Mouse (Mus musculus) heart, embryonic 13.5 days (tissue): ENCODE measurements around the gene Serac1. TPM values are rescaled to one million over a fixed set of nuclear protein-coding genes. Genes with fewer than 3 reads are reported as not detected.

Experiments
- ATAC-seq: fragments of 200-750 bp; cut with Nextera tagmentation; 2 replicates; pipeline ENCODE4 v1.8.0; 2017; ENCODE audit warnings: moderate TSS enrichment; ENCODE audit not compliant: insufficient number of reproducible peaks, low FRiP score, low TSS enrichment; ENCODE audit errors: extremely low read depth
- H3K27ac ChIP-seq: fragments of 300-500 bp; sonication (generic); replicated peaks from 2 replicates; pipeline ENCODE4 v1.5.1; 2015; ENCODE audit warnings: moderate library complexity, mild to moderate bottlenecking, inconsistent platforms
- H3K27me3 ChIP-seq: fragments of 300-500 bp; sonication (generic); replicated peaks from 2 replicates; pipeline ENCODE4 v1.6.1; 2015; ENCODE audit warnings: mild to moderate bottlenecking, inconsistent platforms
- H3K36me3 ChIP-seq: fragments of 300-500 bp; sonication (generic); 2 replicates; pipeline ENCODE4 v1.6.1; 2015; ENCODE audit warnings: mild to moderate bottlenecking, inconsistent platforms
- H3K4me1 ChIP-seq: fragments of 300-500 bp; sonication (generic); 2 replicates; pipeline ENCODE4 v1.6.1; 2015; ENCODE audit warnings: inconsistent platforms
- H3K4me2 ChIP-seq: fragments of 300-500 bp; sonication (generic); 2 replicates; pipeline ENCODE4 v1.6.1; 2015; ENCODE audit warnings: inconsistent platforms, mild to moderate bottlenecking, moderate library complexity
- H3K4me3 ChIP-seq: fragments of 300-500 bp; sonication (generic); 2 replicates; pipeline ENCODE4 v1.5.1; 2015; ENCODE audit warnings: moderate library complexity, mild to moderate bottlenecking, inconsistent platforms
- H3K9ac ChIP-seq: fragments of 300-500 bp; sonication (generic); 2 replicates; pipeline ENCODE4 v1.6.1; 2015; ENCODE audit warnings: inconsistent platforms, mild to moderate bottlenecking, moderate library complexity
- H3K9me3 ChIP-seq: fragments of 300-500 bp; sonication (generic); 2 replicates; pipeline ENCODE4 v1.6.1; 2016; ENCODE audit warnings: inconsistent platforms
- WGBS: fragments of 180-500 bp; shearing (Covaris S2); methylation state at CpG from one replicate; pipeline ENCODE4 v1.1.7; 2015; ENCODE audit warnings: mixed read lengths; 5-methylcytosine and 5-hydroxymethylcytosine counted together
- polyA plus RNA-seq: library from polyadenylated mRNA; unstranded; fragments of >200 nt; fragmentation: Nextera tagmentation; extraction: Ambion mirVana; gene quantifications from 2 replicates; pipeline ENCODE4 v1.2.1, GENCODE M21; 2015

Gene Serac1
- polyA plus RNA-seq, 1 experiment from 2014 or later, result 5.6 TPM

DNA sequence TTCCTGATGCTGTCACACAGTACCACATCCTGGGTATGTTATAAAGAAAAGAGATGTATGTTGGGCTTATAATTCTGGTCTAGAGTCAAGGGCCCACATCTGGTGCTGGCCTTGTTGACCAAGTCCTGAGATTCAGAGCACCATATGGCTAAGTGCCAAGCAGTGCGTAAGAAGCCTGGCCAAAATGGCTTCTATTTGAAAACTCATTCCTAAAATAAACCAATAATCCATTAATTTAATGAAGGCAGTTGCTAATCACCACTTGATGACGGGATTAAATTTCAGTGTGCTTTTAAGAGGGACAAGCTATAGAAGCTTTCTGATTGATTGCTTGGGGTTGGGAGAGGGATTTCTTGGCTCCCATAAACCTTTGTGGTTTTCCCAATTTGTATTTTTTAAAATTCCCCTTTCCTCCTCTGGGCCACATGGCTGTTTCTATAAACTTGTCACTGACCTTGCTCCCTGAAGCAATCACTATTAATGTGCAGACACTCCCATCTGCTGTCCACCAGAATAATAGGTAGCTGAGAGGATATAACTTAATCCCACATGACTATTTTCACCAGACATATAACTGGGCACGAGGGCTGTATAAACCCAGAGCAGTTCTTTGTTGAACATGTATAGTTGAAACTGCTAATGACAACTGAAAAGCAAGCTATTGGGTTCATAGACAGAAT is 85.8 kb downstream of the Serac1 start:
- ATAC-seq, result no peak
- Histone ChIP-seq H3K4me2 (no peak overlapping the region), H3K27me3 (no peaks in the 10 kb centered on the region), H3K4me1 (peaks cover 59% of the 10 kb centered on the region), H3K9ac (no peak overlapping the region), H3K27ac (no peak overlapping the region), H3K9me3 (no peaks in the 10 kb centered on the region), H3K4me3 (no peak overlapping the region), H3K36me3 (0 out of 2 replicates have a peak, but pooled peaks cover 5% of the 10 kb centered on the region)
- WGBS, result 79% methylated on average over 3 of the region's 3 CpGs

DNA sequence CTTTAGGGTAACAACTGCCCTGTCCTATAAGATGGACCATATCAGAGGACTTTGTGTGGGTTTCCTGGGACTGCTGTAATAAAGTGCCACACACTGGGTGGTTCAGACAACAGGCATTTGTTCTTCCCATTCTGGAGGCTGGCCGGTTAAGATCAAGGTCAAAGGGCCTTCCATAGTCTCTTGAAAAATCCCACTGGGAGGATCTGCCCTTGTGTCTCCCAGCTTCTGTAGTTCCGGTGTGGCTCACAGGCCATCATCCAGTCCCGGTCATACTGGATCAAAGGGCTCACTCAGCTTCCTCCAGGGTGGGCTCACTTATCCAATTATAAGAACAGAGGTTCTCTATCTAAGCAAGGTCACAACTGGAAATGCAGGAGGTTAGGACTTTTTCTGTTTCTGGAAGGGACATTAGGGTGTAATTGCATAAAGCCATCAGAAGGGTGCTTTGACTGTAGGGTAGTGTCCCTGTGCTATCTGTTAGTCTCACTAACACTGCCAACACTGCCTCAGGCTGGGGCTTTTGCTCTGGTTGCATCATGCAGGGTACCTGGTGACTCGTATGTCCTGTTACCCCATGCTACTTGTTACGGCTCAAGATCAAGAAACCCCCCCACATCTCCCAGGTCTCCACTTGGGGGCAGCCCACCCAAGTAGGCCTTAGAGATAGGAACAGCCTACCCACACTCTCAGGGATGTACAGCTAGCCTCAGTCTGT is 86.5 kb downstream of the Serac1 start:
- no peaks in the 10 kb centered on the region for H3K27me3 ChIP-seq
- no peak overlapping the region for H3K9ac ChIP-seq
- peaks cover 54% of the 10 kb centered on the region for H3K4me1 ChIP-seq
- no peaks in the 10 kb centered on the region for H3K9me3 ChIP-seq
- 78% methylated on average over 5 of the region's 5 CpGs for WGBS
- H3K27ac ChIP-seq, result no peak overlapping the region
- ATAC-seq, result no peak
- H3K4me2 ChIP-seq, result no peak overlapping the region
- 0 out of 2 replicates have a peak, but pooled peaks cover 5% of the 10 kb centered on the region for H3K36me3 ChIP-seq
- H3K4me3 ChIP-seq, result no peak overlapping the region

Other genes starting within 250 kb of the Serac1 start
- gene Snx9, start 238.4 kb downstream of the Serac1 start, polyA plus RNA-seq, result 20.0 and 20.5 TPM in 2 replicates
- 3.0 and 3.1 TPM in 2 replicates for gene Synj2, start 138.5 kb downstream of the Serac1 start, polyA plus RNA-seq
- 126 and 154 TPM in 2 replicates for gene Gtf2h5, start within 50 bp of the Serac1 start, polyA plus RNA-seq
- 60.6 and 68.2 TPM in 2 replicates for gene Tulp4, start 26.7 kb upstream of the Serac1 start, polyA plus RNA-seq
- gene Tmem181a, start 177.1 kb upstream of the Serac1 start, polyA plus RNA-seq, result 15.4 and 16.3 TPM in 2 replicates
- gene Dynlt1a, start 237.8 kb upstream of the Serac1 start, polyA plus RNA-seq, result 11.3 and 13.4 TPM in 2 replicates